Mouse (Mus musculus) urinary bladder, postnatal 0 days (tissue): ENCODE data around the gene Gprasp1. TPM values are rescaled to one million over a fixed set of nuclear protein-coding genes. Genes with fewer than 3 reads are reported as not detected.

Experiments
- microRNA counts: library from miRNA; unstranded; fragments of <30 nt; microRNA quantifications from one replicate; lab custom pipeline; 2016
- microRNA-seq: library from miRNA; unstranded; fragments of <30 nt; microRNA quantifications from one replicate; pipeline ENCODE4, GENCODE M21; 2016
- polyA plus RNA-seq: library from polyadenylated mRNA; unstranded; fragments of >200 nt; fragmentation: Nextera tagmentation; extraction: Ambion mirVana; gene quantifications from 2 replicates; pipeline ENCODE4 v1.2.1, GENCODE M21; 2015

The Gprasp1 gene
- 10.1 and 10.5 TPM in 2 replicates for polyA plus RNA-seq

GRCm38 (mm10) chrX:135742304-135743055 is at the start of gene Gprasp1, which contains the start of gene Armcx5:
Gprasp1 (plus strand) TSS chrX:135742733.
Armcx5 (plus strand) TSS chrX:135742733.

GRCm38 (mm10) chrX:135693633-135694032 is 48.9 kb upstream of the Gprasp1 start, which contains the start of gene Tcp11x2:
Tcp11x2 (minus strand) TSS chrX:135693790.

DNA sequence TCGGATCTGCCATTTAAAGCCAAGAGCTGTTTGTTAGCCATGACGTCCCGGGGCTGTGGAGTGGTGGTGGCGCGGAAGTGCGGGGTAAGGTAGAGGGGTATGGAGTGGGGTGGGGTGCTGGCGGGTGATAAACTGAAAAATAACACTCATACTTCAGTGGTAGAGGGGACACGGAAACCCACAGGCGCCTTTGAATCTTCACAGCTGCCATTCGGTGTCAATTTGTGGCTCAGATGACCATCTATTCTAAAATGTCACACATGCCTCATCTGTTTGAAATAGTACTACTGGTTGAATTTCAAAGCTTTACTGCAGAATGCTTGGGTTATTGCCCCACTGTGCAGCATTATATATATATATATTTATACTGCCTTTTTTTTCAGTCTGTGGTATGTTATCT is 17.4 kb upstream of the Gprasp1 start, which contains the start of gene Tmsb15a:
Gene Tmsb15a, minus strand, starts transcription at position 101 of the 400 bp plus-strand sequence.

GRCm38 (mm10) chrX:135797212-135797644 is 54.7 kb downstream of the Gprasp1 start, which contains the start of gene Bhlhb9:
Bhlhb9 (plus strand) TSS chrX:135797594.

GRCm38 (mm10) chrX:135838521-135839360 is 96.2 kb downstream of the Gprasp1 start, which contains the start of gene Gprasp2:
Gprasp2 (plus strand) TSS chrX:135839034.

MicroRNA genes within 50 kb of the gene (microRNA counts, 519-probe panel; counts per million panel counts)
- not detected for microRNA mmu-miR-1970 (lab: Ali Mortazavi, UCI)

Small RNA genes within 50 kb of the gene (microRNA-seq; reads per million reads assigned to microRNA genes)
- not detected for gene Mir1970
- gene Mir7646 = not detected

Other genes starting within 250 kb of the Gprasp1 start
- gene AV320801, start 248.1 kb upstream of the Gprasp1 start, polyA plus RNA-seq = not detected in 2 replicates
- gene Nxf7, start 144.0 kb upstream of the Gprasp1 start, polyA plus RNA-seq = 0.12 and 0.19 TPM in 2 replicates
- not detected in 2 replicates for gene Prame, start 115.0 kb upstream of the Gprasp1 start, polyA plus RNA-seq
- not detected in 2 replicates for gene Tcp11x2, start 48.9 kb upstream of the Gprasp1 start, polyA plus RNA-seq
- not detected in 2 replicates for gene Tmsb15a, start 17.5 kb upstream of the Gprasp1 start, polyA plus RNA-seq
- 5.5 and 5.7 TPM in 2 replicates for gene Armcx5, start within 50 bp of the Gprasp1 start, polyA plus RNA-seq
- 19.4 and 24.6 TPM in 2 replicates for gene Bhlhb9, start 54.9 kb downstream of the Gprasp1 start, polyA plus RNA-seq
- gene Gprasp2, start 96.3 kb downstream of the Gprasp1 start, polyA plus RNA-seq = 2.5 and 3.8 TPM in 2 replicates